Mouse (Mus musculus): Measurements from ENCODE around the gene Micu2. TPM values are rescaled to one million over a fixed set of nuclear protein-coding genes. Genes with fewer than 3 reads are reported as not detected.

Gene Micu2
- 65.1 and 67.9 TPM in 2 replicates for total RNA-seq (2014; rRNA removed)
- polyA plus RNA-seq (2015; fragmentation: Nextera tagmentation; extraction: Ambion mirVana), result 66.8 and 72.1 TPM in 2 replicates

- peak; percentile 95 for DNase-seq
- Histone ChIP-seq H3K27ac (ENCODE audit: low read depth, low read length) (peak within 1 kb of the TSS; percentile 90), H3K4me3 (ENCODE audit: low read depth, low read length) (peak within 1 kb of the TSS; percentile 94), H3K4me2 (ENCODE audit: low read depth) (peak within 1 kb of the TSS; percentile 91), H3K27me3 (ENCODE audit: insufficient read depth, low read length) (no peaks in the 10 kb centered on the region), H3K9ac (peak within 1 kb of the TSS; percentile 94), H3K36me3 (ENCODE audit: insufficient read depth) (no peaks in the 10 kb centered on the region), H3K4me1 (ENCODE audit: insufficient read depth) (peaks cover 9% of the 10 kb centered on the region), H3K9me3 (ENCODE audit: low read length) (no peaks in the 10 kb centered on the region)
- TF ChIP-seq CTCF (IDR thresholded peaks at IDR 0.05; ENCODE audit: low read depth), result no peak
- peak; percentile 99 for ATAC-seq
- 4% methylated on average over 76 of the region's 76 CpGs for WGBS
Measured at GRCm38 (mm10) chr14:57998526-57999401, at the start of gene Micu2. Gene Micu2, minus strand, starts transcription at chr14:57999262.

GRCm38 (mm10) chr14:58046639-58047284 is 47.7 kb upstream of the Micu2 start:
- 84% methylated on average over 4 of the region's 4 CpGs for WGBS
- H3K9me3 ChIP-seq (ENCODE audit: low read length), result no peaks in the 10 kb centered on the region
- no peak overlapping the region for H3K4me3 ChIP-seq (ENCODE audit: low read depth, low read length)
- no peak overlapping the region for H3K27ac ChIP-seq (ENCODE audit: low read depth, low read length)
- ATAC-seq (no peak), DNase-seq (no peak)
- H3K4me2 ChIP-seq (ENCODE audit: low read depth), result no peak overlapping the region
- TF ChIP-seq CTCF (IDR thresholded peaks at IDR 0.05; ENCODE audit: low read depth), result no peak
- H3K36me3 ChIP-seq (ENCODE audit: insufficient read depth), result no peaks in the 10 kb centered on the region
- H3K4me1 ChIP-seq (ENCODE audit: insufficient read depth), result no peaks in the 10 kb centered on the region
- H3K9ac ChIP-seq, result no peak overlapping the region
- H3K27me3 ChIP-seq (ENCODE audit: insufficient read depth, low read length), result no peaks in the 10 kb centered on the region

GRCm38 (mm10) chr14:58036174-58036573 is 37.1 kb upstream of the Micu2 start:
- Histone ChIP-seq H3K9me3 (ENCODE audit: low read length) (no peaks in the 10 kb centered on the region), H3K4me3 (ENCODE audit: low read depth, low read length) (no peak overlapping the region), H3K4me2 (ENCODE audit: low read depth) (no peak overlapping the region), H3K27me3 (ENCODE audit: insufficient read depth, low read length) (no peaks in the 10 kb centered on the region), H3K36me3 (ENCODE audit: insufficient read depth) (no peaks in the 10 kb centered on the region), H3K27ac (ENCODE audit: low read depth, low read length) (no peak overlapping the region), H3K4me1 (ENCODE audit: insufficient read depth) (no peaks in the 10 kb centered on the region), H3K9ac (no peak overlapping the region)
- peak; percentile 64 for ATAC-seq
- peak; percentile 3 for DNase-seq
- WGBS, result 10% methylated on average over 6 of the region's 6 CpGs
- no peak for TF ChIP-seq CTCF (IDR thresholded peaks at IDR 0.05; ENCODE audit: low read depth)

GRCm38 (mm10) chr14:58034567-58034966 is 35.5 kb upstream of the Micu2 start:
- H3K4me3 ChIP-seq (ENCODE audit: low read depth, low read length), result no peak overlapping the region
- TF ChIP-seq CTCF (IDR thresholded peaks at IDR 0.05; ENCODE audit: low read depth), result peak; percentile 87
- peak; percentile 20; the same call in 1 of the 2 replicates for ATAC-seq
- no peak overlapping the region for H3K27ac ChIP-seq (ENCODE audit: low read depth, low read length)
- H3K9me3 ChIP-seq (ENCODE audit: low read length), result no peaks in the 10 kb centered on the region
- no peak overlapping the region for H3K4me2 ChIP-seq (ENCODE audit: low read depth)
- no peaks in the 10 kb centered on the region for H3K36me3 ChIP-seq (ENCODE audit: insufficient read depth)
- H3K4me1 ChIP-seq (ENCODE audit: insufficient read depth), result no peaks in the 10 kb centered on the region
- H3K9ac ChIP-seq, result no peak overlapping the region
- WGBS, result 7% methylated on average over 8 of the region's 8 CpGs
- DNase-seq, result peak; percentile 83
- no peaks in the 10 kb centered on the region for H3K27me3 ChIP-seq (ENCODE audit: insufficient read depth, low read length)

- Histone ChIP-seq H3K27me3 (ENCODE audit: insufficient read depth, low read length) (no peaks in the 10 kb centered on the region), H3K4me3 (ENCODE audit: low read depth, low read length) (no peak overlapping the region), H3K4me1 (ENCODE audit: insufficient read depth) (no peaks in the 10 kb centered on the region), H3K36me3 (ENCODE audit: insufficient read depth) (no peaks in the 10 kb centered on the region), H3K4me2 (ENCODE audit: low read depth) (no peak overlapping the region), H3K27ac (ENCODE audit: low read depth, low read length) (no peak overlapping the region), H3K9me3 (ENCODE audit: low read length) (no peaks in the 10 kb centered on the region), H3K9ac (no peak overlapping the region)
- WGBS, result 37% methylated on average over 2 of the region's 2 CpGs
- ATAC-seq (no peak), DNase-seq (no peak)
- TF ChIP-seq CTCF (IDR thresholded peaks at IDR 0.05; ENCODE audit: low read depth), result peak; percentile 59
Measured at GRCm38 (mm10) chr14:58018869-58019268, 19.8 kb upstream of the Micu2 start.

GRCm38 (mm10) chr14:58003852-58004251 is 4.8 kb upstream of the Micu2 start:
- 67% methylated on average over 6 of the region's 6 CpGs for WGBS
- no peak overlapping the region for H3K4me3 ChIP-seq (ENCODE audit: low read depth, low read length)
- TF ChIP-seq CTCF (IDR thresholded peaks at IDR 0.05; ENCODE audit: low read depth), result no peak
- no peaks in the 10 kb centered on the region for H3K9me3 ChIP-seq (ENCODE audit: low read length)
- H3K4me1 ChIP-seq (ENCODE audit: insufficient read depth), result peaks cover 7% of the 10 kb centered on the region; the same call in 1 of the 2 replicates
- H3K27me3 ChIP-seq (ENCODE audit: insufficient read depth, low read length), result no peaks in the 10 kb centered on the region
- DNase-seq, result no peak
- H3K4me2 ChIP-seq (ENCODE audit: low read depth), result no peak overlapping the region
- H3K9ac ChIP-seq, result no peak overlapping the region
- ATAC-seq, result no peak
- no peaks in the 10 kb centered on the region for H3K36me3 ChIP-seq (ENCODE audit: insufficient read depth)
- H3K27ac ChIP-seq (ENCODE audit: low read depth, low read length), result no peak overlapping the region

GRCm38 (mm10) chr14:58002161-58002560 is 3.1 kb upstream of the Micu2 start:
- Histone ChIP-seq H3K27me3 (ENCODE audit: insufficient read depth, low read length) (no peaks in the 10 kb centered on the region), H3K9me3 (ENCODE audit: low read length) (no peaks in the 10 kb centered on the region), H3K4me2 (ENCODE audit: low read depth) (no peak overlapping the region), H3K36me3 (ENCODE audit: insufficient read depth) (no peaks in the 10 kb centered on the region), H3K27ac (ENCODE audit: low read depth, low read length) (no peak overlapping the region), H3K4me1 (ENCODE audit: insufficient read depth) (peaks cover 9% of the 10 kb centered on the region), H3K9ac (no peak overlapping the region), H3K4me3 (ENCODE audit: low read depth, low read length) (no peak overlapping the region)
- 84% methylated on average over 1 of the region's 1 CpGs for WGBS
- ATAC-seq, result no peak
- DNase-seq, result no peak
- TF ChIP-seq CTCF (IDR thresholded peaks at IDR 0.05; ENCODE audit: low read depth), result no peak

Measured in forebrain, postnatal 0 days (tissue).